Mouse (Mus musculus) ES-Bruce4 (cell line): ENCODE measurements at regions not wholly inside any gene's neighbourhood (a gene's known extent, or its start where the extent isn't known, plus 50 kb on each side); places are given as distances from the start of the nearest gene placed in this dataset.

Source experiments
- H3K27ac ChIP-seq: 2 replicates; pipeline ENCODE4 v1.5.1; 2012; ENCODE audit warnings: low read length, inconsistent platforms; ENCODE audit not compliant: insufficient read depth
- H3K27me3 ChIP-seq: 2 replicates; pipeline ENCODE4 v1.6.1; 2012; ENCODE audit warnings: mild to moderate bottlenecking, low read length, inconsistent platforms; ENCODE audit not compliant: control insufficient read depth, poor library complexity, insufficient read depth, severe bottlenecking
- H3K36me3 ChIP-seq: 2 replicates; pipeline ENCODE4 v1.6.1; 2012; ENCODE audit warnings: inconsistent platforms, mild to moderate bottlenecking, low read length, moderate library complexity; ENCODE audit not compliant: control insufficient read depth, poor library complexity, insufficient read depth, severe bottlenecking
- H3K4me1 ChIP-seq: one replicate; pipeline ENCODE4 v1.8.1; 2011; ENCODE audit warnings: low read length; ENCODE audit not compliant: control insufficient read depth, insufficient read depth
- H3K4me3 ChIP-seq: 2 replicates; pipeline ENCODE4 v1.5.1; 2011; ENCODE audit warnings: low read depth, mild to moderate bottlenecking, low read length
- H3K9ac ChIP-seq: 2 replicates; pipeline ENCODE4 v1.6.1; 2012; ENCODE audit warnings: low read depth, mild to moderate bottlenecking, inconsistent platforms; ENCODE audit not compliant: poor library complexity, severe bottlenecking
- H3K9me3 ChIP-seq: replicated peaks from 2 replicates; pipeline ENCODE4 v1.6.1; 2012; ENCODE audit warnings: mild to moderate bottlenecking, low read length, inconsistent platforms; ENCODE audit not compliant: control insufficient read depth, poor library complexity, insufficient read depth, severe bottlenecking
- CTCF ChIP-seq: IDR thresholded peaks from one replicate; pipeline ENCODE4 v1.8.1; 2011; ENCODE audit warnings: low read depth, low read length
- EP300 ChIP-seq: IDR thresholded peaks from 2 replicates; pipeline ENCODE4 v1.6.1; 2011; ENCODE audit warnings: low read depth, low read length; ENCODE audit not compliant: insufficient read depth
- POLR2A ChIP-seq: IDR thresholded peaks from one replicate; pipeline ENCODE4 v1.8.1; 2011; ENCODE audit warnings: low read length; ENCODE audit not compliant: insufficient read depth

DNA sequence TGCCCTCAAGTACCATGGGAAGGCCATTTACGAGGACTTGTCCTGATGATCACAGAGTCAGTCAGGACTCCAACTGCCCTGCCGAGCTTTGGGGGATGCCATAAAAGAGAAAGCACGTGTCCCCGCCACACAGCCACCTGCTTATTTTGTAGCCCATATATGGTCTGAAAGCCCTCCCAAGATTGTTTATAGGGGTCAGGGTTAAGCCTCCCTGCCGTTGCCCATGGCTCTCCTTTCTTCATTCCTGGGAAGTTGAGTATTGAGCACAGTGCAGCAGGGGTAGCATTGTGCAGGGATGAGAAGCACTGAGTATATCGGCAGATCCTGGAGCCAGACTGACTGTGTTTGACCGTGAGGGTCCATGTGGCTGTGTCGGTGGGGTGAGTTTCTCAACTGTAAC is 76.4 kb downstream of the Ackr3 start:
- Histone ChIP-seq H3K4me1 (peaks cover 4% of the 10 kb centered on the region), H3K27me3 (no peaks in the 10 kb centered on the region), H3K36me3 (no peaks in the 10 kb centered on the region), H3K9me3 (no peaks in the 10 kb centered on the region), H3K27ac (no peak overlapping the region), H3K4me3 (no peak overlapping the region), H3K9ac (no peak overlapping the region)
- no peak for TF ChIP-seq CTCF
- no peak for TF ChIP-seq EP300
- TF ChIP-seq POLR2A: no peak

DNA sequence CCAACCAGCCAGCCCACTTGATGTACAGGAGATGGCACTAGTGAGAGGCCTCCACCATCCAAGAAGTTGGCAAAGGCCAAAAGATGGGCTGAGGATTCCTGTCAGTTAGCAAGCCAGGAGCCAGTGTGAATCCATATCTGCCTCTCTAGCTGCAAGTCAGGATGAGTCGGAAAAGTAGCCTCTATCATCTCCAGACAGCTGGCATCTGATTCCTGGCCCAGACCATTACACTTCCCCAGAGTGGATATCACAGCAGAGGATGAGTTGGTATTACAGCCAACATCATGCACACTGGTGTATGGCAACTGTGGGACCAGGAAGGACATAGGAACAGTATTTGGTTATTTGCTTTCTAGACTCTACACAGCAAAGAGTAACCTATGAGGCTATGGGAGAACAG is 77.5 kb downstream of the Ackr3 start:
- no peaks in the 10 kb centered on the region for H3K27me3 ChIP-seq
- no peak overlapping the region for H3K9ac ChIP-seq
- H3K36me3 ChIP-seq: no peaks in the 10 kb centered on the region
- H3K9me3 ChIP-seq: no peaks in the 10 kb centered on the region
- no peak overlapping the region for H3K4me3 ChIP-seq
- no peak overlapping the region for H3K27ac ChIP-seq
- TF ChIP-seq CTCF: no peak
- no peak for TF ChIP-seq POLR2A
- no peak for TF ChIP-seq EP300
- H3K4me1 ChIP-seq: no peaks in the 10 kb centered on the region

DNA sequence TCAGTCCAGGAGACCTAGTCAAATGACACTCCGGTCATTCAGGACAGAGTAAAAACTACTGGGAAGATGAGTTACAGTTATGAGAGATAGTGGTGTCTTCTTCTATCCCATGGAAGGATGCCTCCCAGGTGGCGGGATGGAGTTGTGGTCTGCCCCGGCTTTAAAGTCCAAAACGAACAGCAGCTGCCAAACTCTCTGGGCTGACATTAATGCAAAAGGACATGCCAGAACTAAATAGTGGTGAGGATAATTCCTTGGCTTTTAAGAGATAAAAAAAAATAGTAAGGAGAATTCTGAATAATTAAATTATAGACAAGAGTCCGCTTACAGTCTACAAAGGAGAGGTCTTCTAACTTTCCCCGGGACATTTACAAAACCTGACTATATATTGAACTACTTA is 78.2 kb downstream of the Ackr3 start:
- H3K4me1 ChIP-seq: no peaks in the 10 kb centered on the region
- no peaks in the 10 kb centered on the region for H3K36me3 ChIP-seq
- no peaks in the 10 kb centered on the region for H3K9me3 ChIP-seq
- TF ChIP-seq EP300 (no peak), POLR2A (no peak), CTCF (no peak)
- H3K27me3 ChIP-seq: no peaks in the 10 kb centered on the region
- H3K9ac ChIP-seq: no peak overlapping the region
- no peak overlapping the region for H3K4me3 ChIP-seq
- H3K27ac ChIP-seq: no peak overlapping the region

DNA sequence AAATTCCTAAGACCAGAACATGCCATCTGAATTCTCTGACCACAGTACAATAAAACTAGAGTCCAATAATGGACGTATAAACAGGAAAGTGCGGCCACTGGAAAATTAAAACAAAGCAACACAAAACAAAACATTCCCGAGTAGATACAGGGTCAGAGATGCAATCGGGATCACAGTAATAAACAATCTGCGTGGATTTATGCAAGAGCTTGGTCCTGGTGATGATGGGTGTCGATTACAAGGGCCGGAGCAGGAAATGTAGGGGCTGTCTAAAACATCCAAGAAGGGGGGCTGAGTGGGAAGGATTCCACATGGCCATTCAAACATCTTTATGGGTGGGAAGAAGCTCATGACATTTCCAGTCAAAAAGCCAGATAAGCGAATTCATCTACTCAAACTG is 78.6 kb downstream of the Ackr3 start:
- H3K27ac ChIP-seq: no peak overlapping the region
- no peaks in the 10 kb centered on the region for H3K4me1 ChIP-seq
- no peaks in the 10 kb centered on the region for H3K36me3 ChIP-seq
- H3K9me3 ChIP-seq: no peaks in the 10 kb centered on the region
- no peak for TF ChIP-seq POLR2A
- TF ChIP-seq CTCF: no peak
- TF ChIP-seq EP300: no peak
- no peaks in the 10 kb centered on the region for H3K27me3 ChIP-seq
- H3K4me3 ChIP-seq: no peak overlapping the region
- no peak overlapping the region for H3K9ac ChIP-seq

DNA sequence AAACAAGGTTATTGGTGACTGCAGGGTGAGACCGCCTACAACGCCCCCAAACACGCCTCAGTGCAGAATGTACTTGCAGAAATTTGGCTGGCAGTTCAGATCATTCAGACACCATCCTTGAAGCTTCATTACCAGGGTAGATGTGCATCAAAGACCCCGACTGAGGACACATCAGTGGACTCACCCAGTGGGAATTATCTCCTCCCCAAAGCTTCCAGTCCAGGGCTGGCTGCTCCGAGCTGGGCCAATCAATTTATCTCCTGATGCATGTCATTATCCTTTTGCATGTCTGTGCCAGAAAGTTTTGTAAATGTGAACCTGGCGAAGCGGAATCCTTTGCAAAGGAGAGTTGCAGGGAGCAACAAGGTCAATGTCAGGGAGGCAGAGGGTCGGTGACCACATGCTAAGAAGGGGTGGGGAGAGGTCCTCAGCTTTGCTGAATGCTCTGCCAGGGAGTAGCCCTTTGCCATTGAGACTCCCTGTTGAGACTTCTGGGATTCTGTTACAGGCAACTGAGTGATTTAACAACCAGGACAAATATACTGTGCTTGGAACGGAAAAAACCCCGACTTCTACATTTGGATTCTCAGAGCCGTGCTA is 79.5 kb downstream of the Ackr3 start:
- no peak overlapping the region for H3K4me3 ChIP-seq
- TF ChIP-seq EP300 (no peak), CTCF (no peak), POLR2A (no peak)
- no peak overlapping the region for H3K27ac ChIP-seq
- H3K9ac ChIP-seq: no peak overlapping the region
- H3K27me3 ChIP-seq: no peaks in the 10 kb centered on the region
- H3K4me1 ChIP-seq: no peaks in the 10 kb centered on the region
- no peaks in the 10 kb centered on the region for H3K9me3 ChIP-seq
- no peaks in the 10 kb centered on the region for H3K36me3 ChIP-seq

DNA sequence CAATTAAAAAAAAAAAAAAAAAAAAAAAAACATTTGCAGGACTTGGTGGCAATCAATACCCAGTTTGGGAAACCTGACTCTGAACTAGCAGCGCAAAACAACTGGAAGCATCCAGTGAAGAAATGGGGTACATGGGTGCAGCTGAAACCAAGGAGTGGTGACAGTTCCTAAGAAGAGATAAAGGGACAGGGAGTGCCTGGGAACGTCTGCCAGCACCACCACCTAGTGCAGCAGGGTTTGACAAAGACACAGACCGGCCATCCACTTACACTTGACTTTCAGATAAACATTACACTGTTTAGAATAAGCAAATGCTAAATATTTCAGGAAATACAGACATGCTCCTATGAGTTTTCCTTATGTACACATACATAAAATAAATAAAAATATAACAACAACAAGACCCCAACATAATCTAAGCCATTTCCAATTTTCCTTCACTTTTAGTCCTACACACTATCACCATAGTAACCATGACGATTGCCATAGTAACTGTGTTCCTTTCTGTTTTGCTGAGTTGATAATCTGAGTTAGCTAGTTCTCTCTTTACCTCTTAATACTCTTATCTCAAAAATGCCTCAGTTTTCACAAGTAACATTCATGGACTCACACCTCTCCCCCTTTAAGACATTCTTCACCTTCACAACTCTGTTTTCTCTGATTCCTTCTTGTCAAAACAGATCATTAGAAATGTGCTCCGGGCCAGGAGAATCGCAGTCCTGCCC is 80.3 kb downstream of the Ackr3 start:
- Histone ChIP-seq H3K36me3 (no peaks in the 10 kb centered on the region), H3K4me1 (no peaks in the 10 kb centered on the region), H3K27ac (no peak overlapping the region), H3K4me3 (no peak overlapping the region), H3K27me3 (no peaks in the 10 kb centered on the region), H3K9ac (no peak overlapping the region), H3K9me3 (no peaks in the 10 kb centered on the region)
- no peak for TF ChIP-seq POLR2A
- TF ChIP-seq CTCF: no peak
- no peak for TF ChIP-seq EP300
